Mouse (Mus musculus) left cerebral cortex, adult 8-10 months (tissue): ENCODE measurements around the gene Sorcs2. TPM values are rescaled to one million over a fixed set of nuclear protein-coding genes. Genes with fewer than 3 reads are reported as not detected.
A peak's percentile ranks its signal among the peaks of the same experiment; 100 is the strongest.
"Not testable (repeated sequence)": the region's sequence is repeated elsewhere in the genome, so short reads cannot be mapped to it uniquely, and the experiment has no call there.

Source experiments
- DNase-seq, 2 experiments: peaks; one replicate each; pipeline ENCODE4 v3.0.0; 2022; ENCODE audit warnings: low spot score in 2 of 2
- total RNA-seq, 4 experiments: library from RNA; stranded (reverse); gene quantifications; 2 replicates each; pipeline ENCODE4 v1.2.4; 2022

The Sorcs2 gene
- total RNA-seq, 4 experiments from 2014 or later, result 37.3 to 41.7 (median 41.3) TPM

- not testable (repeated sequence) for DNase-seq
These were observed 160.4 kb downstream of the Sorcs2 start for GRCm38 (mm10) chr5:36237526-36237925.

GRCm38 (mm10) chr5:36230301-36230780 lies 167.6 kb downstream of the Sorcs2 start:
- DNase-seq, result no peak

- DNase-seq, result no peak
These were observed 169.3 kb downstream of the Sorcs2 start for GRCm38 (mm10) chr5:36228405-36229370.

- peak in 1 of 2 experiments; percentile 73 for DNase-seq
These were observed 171.6 kb downstream of the Sorcs2 start for GRCm38 (mm10) chr5:36226296-36226695.

GRCm38 (mm10) chr5:36225855-36226254 lies 172.1 kb downstream of the Sorcs2 start:
- no peak for DNase-seq

- DNase-seq, result peak in 1 of 2 experiments; percentile 63
These were observed 174.2 kb downstream of the Sorcs2 start for GRCm38 (mm10) chr5:36223787-36224186.

- no peak for DNase-seq
These were observed 177.3 kb downstream of the Sorcs2 start for GRCm38 (mm10) chr5:36220626-36221025.

- DNase-seq, result no peak
These were observed 177.8 kb downstream of the Sorcs2 start for GRCm38 (mm10) chr5:36220105-36220504.

GRCm38 (mm10) chr5:36213310-36213709 lies 184.6 kb downstream of the Sorcs2 start:
- peak; percentile 74 to 96 for DNase-seq

- DNase-seq, result no peak
These were observed 189.1 kb downstream of the Sorcs2 start for GRCm38 (mm10) chr5:36208803-36209202.

GRCm38 (mm10) chr5:36205397-36205796 lies 192.5 kb downstream of the Sorcs2 start:
- no peak for DNase-seq

- DNase-seq, result no peak
These were observed 194.0 kb downstream of the Sorcs2 start, which contains the start of gene Psapl1 for GRCm38 (mm10) chr5:36203916-36204315. TSS of gene Psapl1 (plus strand) at chr5:36204021.

GRCm38 (mm10) chr5:36203421-36203820 lies 194.5 kb downstream of the Sorcs2 start:
- peak in 1 of 2 experiments; percentile 71 for DNase-seq

- no peak for DNase-seq
These were observed 195.2 kb downstream of the Sorcs2 start for GRCm38 (mm10) chr5:36202781-36203180.

GRCm38 (mm10) chr5:36199519-36199918 lies 198.4 kb downstream of the Sorcs2 start:
- no peak for DNase-seq

- DNase-seq, result no peak
These were observed 202.5 kb downstream of the Sorcs2 start for GRCm38 (mm10) chr5:36195436-36195835.

- no peak for DNase-seq
These were observed 203.3 kb downstream of the Sorcs2 start for GRCm38 (mm10) chr5:36194631-36195030.

GRCm38 (mm10) chr5:36192677-36193076 lies 205.3 kb downstream of the Sorcs2 start:
- no peak for DNase-seq

- no peak for DNase-seq
These were observed 206.1 kb downstream of the Sorcs2 start for GRCm38 (mm10) chr5:36191876-36192275.

- DNase-seq, result no peak
These were observed 206.7 kb downstream of the Sorcs2 start for GRCm38 (mm10) chr5:36191285-36191684.

- no peak for DNase-seq
These were observed 209.6 kb downstream of the Sorcs2 start for GRCm38 (mm10) chr5:36188310-36188709.

- no peak for DNase-seq
These were observed 211.5 kb downstream of the Sorcs2 start for GRCm38 (mm10) chr5:36186294-36187053.
